Mouse (Mus musculus) E14TG2a.4 (cell line): Measurements from ENCODE around the gene Eln.

Experiments
- CTCF ChIP-seq: conservative IDR thresholded peaks from 2 replicates; pipeline ENCODE4 v1.5.1; 2014; ENCODE audit warnings: low read length
- POU5F1 ChIP-seq: IDR thresholded peaks from 2 replicates; pipeline ENCODE4 v1.6.1; 2014; ENCODE audit warnings: low read length, borderline replicate concordance

GRCm38 (mm10) chr5:134671335-134672197 is 75.6 kb downstream of the Eln start:
- TF ChIP-seq CTCF, result no peak
- 0 out of 2 replicates have a peak, but pooled peaks have one; percentile 37 for TF ChIP-seq POU5F1
